Mouse (Mus musculus) layer of hippocampus, adult 2 months (tissue): Measurements from ENCODE around the gene Slc16a6. TPM values are rescaled to one million over a fixed set of nuclear protein-coding genes. Genes with fewer than 3 reads are reported as not detected.

Source experiments
- DNase-seq, 2 experiments: peaks; one replicate each; pipeline ENCODE4 v3.0.0; 2022; ENCODE audit warnings: low spot score in 2 of 2
- H3K27ac ChIP-seq: fragments of 200-600 bp; 2 replicates; pipeline ENCODE4 v1.8.1; 2022
- H3K4me3 ChIP-seq: fragments of 200-600 bp; 2 replicates; pipeline ENCODE4 v1.8.1; 2022; ENCODE audit warnings: mild to moderate bottlenecking
- CTCF ChIP-seq: fragments of 200-600 bp; conservative IDR thresholded peaks from 2 replicates; pipeline ENCODE4 v1.8.1; 2022; ENCODE audit warnings: antibody characterized with exemption, mild to moderate bottlenecking, moderate library complexity
- long read RNA-seq, 2 experiments: library from polyadenylated mRNA; stranded (forward); transcript quantifications; one replicate each; pipeline ENCODE4 v2.0.0; 2021; ENCODE audit warnings: borderline mapping rate in 2 of 2
- total RNA-seq, 2 experiments: library from RNA; stranded (reverse); gene quantifications; 2 replicates each; pipeline ENCODE4 v1.2.3; 2021

Slc16a6 gene
- 1 to 10 TPM; 7.2 to 8.1 TPM for total RNA-seq
- long read RNA-seq, experiment 1, partial matches to known transcripts = 0 of 1 reads
- long read RNA-seq, experiment 1, other reads (novel, unspliced or antisense) = 1 of 1 reads
- long read RNA-seq, experiment 2, partial matches to known transcripts = 0 of 3 reads
- long read RNA-seq, experiment 2, other reads (novel, unspliced or antisense) = 1 of 3 reads

- Histone ChIP-seq H3K4me3 (peak within 1 kb of the TSS; percentile 88), H3K27ac (peak within 1 kb of the TSS; percentile 95)
- no peak for TF ChIP-seq CTCF
- peak; percentile 83 to 84 for DNase-seq
These were observed at the start of gene Slc16a6, which contains the start of gene Arsg for GRCm38 (mm10) chr11:109473171-109474085. Gene Slc16a6, minus strand, starts transcription at chr11:109473598. Gene Arsg, plus strand, starts transcription at chr11:109473374.

GRCm38 (mm10) chr11:109520958-109521357 lies 47.6 kb upstream of the Slc16a6 start:
- TF ChIP-seq CTCF = no peak
- DNase-seq = no peak
- Histone ChIP-seq H3K27ac (no peak overlapping the region), H3K4me3 (no peak overlapping the region)

- no peak overlapping the region for H3K4me3 ChIP-seq
- no peak for DNase-seq
- no peak overlapping the region for H3K27ac ChIP-seq
- TF ChIP-seq CTCF = no peak
These were observed 44.4 kb upstream of the Slc16a6 start for GRCm38 (mm10) chr11:109517816-109518215.

- no peak for DNase-seq
- no peak overlapping the region for H3K27ac ChIP-seq
- H3K4me3 ChIP-seq = no peak overlapping the region
- TF ChIP-seq CTCF = no peak
These were observed 43.9 kb upstream of the Slc16a6 start for GRCm38 (mm10) chr11:109517330-109517729.

- Histone ChIP-seq H3K27ac (no peak overlapping the region), H3K4me3 (no peak overlapping the region)
- TF ChIP-seq CTCF = no peak
- no peak for DNase-seq
These were observed 40.7 kb upstream of the Slc16a6 start for GRCm38 (mm10) chr11:109514064-109514612.

GRCm38 (mm10) chr11:109512995-109513675 lies 39.7 kb upstream of the Slc16a6 start:
- no peak for DNase-seq
- no peak overlapping the region for H3K27ac ChIP-seq
- no peak for TF ChIP-seq CTCF
- H3K4me3 ChIP-seq = no peak overlapping the region

GRCm38 (mm10) chr11:109507068-109507467 lies 33.7 kb upstream of the Slc16a6 start:
- Histone ChIP-seq H3K4me3 (no peak overlapping the region), H3K27ac (no peak overlapping the region)
- DNase-seq = no peak
- TF ChIP-seq CTCF = no peak

GRCm38 (mm10) chr11:109505823-109506222 lies 32.4 kb upstream of the Slc16a6 start:
- Histone ChIP-seq H3K27ac (no peak overlapping the region), H3K4me3 (no peak overlapping the region)
- TF ChIP-seq CTCF = no peak
- DNase-seq = no peak

GRCm38 (mm10) chr11:109504977-109505376 lies 31.6 kb upstream of the Slc16a6 start:
- Histone ChIP-seq H3K27ac (no peak overlapping the region), H3K4me3 (no peak overlapping the region)
- no peak for DNase-seq
- no peak for TF ChIP-seq CTCF

GRCm38 (mm10) chr11:109500206-109500605 lies 26.8 kb upstream of the Slc16a6 start:
- H3K4me3 ChIP-seq = no peak overlapping the region
- TF ChIP-seq CTCF = no peak
- no peak overlapping the region for H3K27ac ChIP-seq
- DNase-seq = no peak

- Histone ChIP-seq H3K27ac (no peak overlapping the region), H3K4me3 (no peak overlapping the region)
- no peak for TF ChIP-seq CTCF
- no peak for DNase-seq
These were observed 24.6 kb upstream of the Slc16a6 start for GRCm38 (mm10) chr11:109497990-109498389.

- Histone ChIP-seq H3K4me3 (no peak overlapping the region), H3K27ac (no peak overlapping the region)
- no peak for TF ChIP-seq CTCF
- DNase-seq = peak in 1 of 2 experiments; percentile 26
These were observed 23.8 kb upstream of the Slc16a6 start for GRCm38 (mm10) chr11:109496996-109497714.
